Mouse (Mus musculus) CD4-positive, CD25-positive, alpha-beta regulatory T cell, adult 4 months (primary cell): Measurements from ENCODE around the gene Gfm2. TPM values are rescaled to one million over a fixed set of nuclear protein-coding genes. Genes with fewer than 3 reads are reported as not detected.

Experiments used
- ATAC-seq: one replicate; pipeline ENCODE4 v1.8.0; 2017
- polyA plus RNA-seq, 2 experiments: library from polyadenylated mRNA; unstranded; fragments of 100-300 nt; shearing (Covaris generic); gene quantifications; one replicate each; pipeline ENCODE4 v1.2.1; 2017

Gfm2 gene
- polyA plus RNA-seq, 2 experiments from 2014 or later = 42.8 to 62.9 TPM

DNA sequence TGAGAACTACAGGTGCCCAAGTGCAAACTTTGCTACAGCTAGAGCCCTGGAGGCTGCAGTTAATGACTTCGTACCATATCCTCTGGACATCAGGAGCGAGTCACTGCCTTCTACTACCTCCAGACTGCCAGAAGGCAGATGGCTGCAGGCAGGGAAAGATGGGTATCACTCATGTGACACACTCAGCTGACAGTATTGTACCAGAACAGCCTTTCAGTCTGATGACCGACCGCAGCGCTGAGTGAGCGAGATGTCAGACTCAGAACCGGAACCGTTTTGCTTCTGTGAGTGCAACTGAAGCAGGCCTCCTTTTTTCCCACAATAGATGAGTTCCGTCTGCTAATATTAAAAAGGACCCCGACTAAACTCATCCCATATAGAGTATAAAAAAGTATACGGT, 54.9 kb downstream of the Gfm2 start:
- no peak for ATAC-seq

GRCm38 (mm10) chr13:97193420-97193819, 55.7 kb downstream of the Gfm2 start:
- ATAC-seq = no peak

DNA sequence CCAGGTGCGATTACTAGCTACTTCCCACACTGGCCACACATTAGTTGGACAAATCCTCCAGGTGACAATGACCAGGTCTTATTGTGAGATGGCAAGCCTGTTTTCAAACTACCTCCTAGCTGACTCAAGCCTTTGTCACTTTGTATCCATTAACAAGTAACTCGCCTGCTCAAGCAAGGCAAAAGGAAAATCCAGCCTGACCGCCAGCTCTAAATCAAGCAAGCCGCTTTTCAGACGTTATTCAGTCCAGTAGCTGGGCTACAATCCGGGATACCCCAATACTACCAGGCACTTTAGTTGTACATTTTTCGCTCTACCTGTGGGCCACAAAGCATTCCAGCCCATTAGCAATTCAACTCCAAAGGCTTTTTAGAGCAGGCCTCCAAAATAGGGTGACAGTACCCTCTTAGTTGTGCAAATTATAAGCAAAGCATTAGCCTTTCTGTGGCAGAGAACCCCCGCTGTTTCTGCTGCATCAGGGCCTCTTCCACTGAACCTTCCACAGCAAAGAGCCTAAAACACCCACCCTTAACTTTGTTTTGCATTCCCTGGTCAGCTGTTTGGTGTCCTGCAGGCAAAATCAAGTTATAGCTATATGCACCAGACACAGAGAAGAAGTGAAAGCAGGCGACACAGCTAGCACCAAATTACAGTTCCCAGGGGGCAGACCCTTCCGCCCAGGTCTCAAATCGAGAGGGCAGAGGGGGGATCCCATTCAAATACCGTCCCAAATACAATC, 58.6 kb downstream of the Gfm2 start:
- no peak for ATAC-seq

GRCm38 (mm10) chr13:97196925-97197218, 59.1 kb downstream of the Gfm2 start:
- ATAC-seq = no peak

GRCm38 (mm10) chr13:97197932-97198562, 60.3 kb downstream of the Gfm2 start, which contains the start of gene Hexb:
TSS of gene Hexb (minus strand) at chr13:97198357.
- peak; percentile 97 for ATAC-seq

DNA sequence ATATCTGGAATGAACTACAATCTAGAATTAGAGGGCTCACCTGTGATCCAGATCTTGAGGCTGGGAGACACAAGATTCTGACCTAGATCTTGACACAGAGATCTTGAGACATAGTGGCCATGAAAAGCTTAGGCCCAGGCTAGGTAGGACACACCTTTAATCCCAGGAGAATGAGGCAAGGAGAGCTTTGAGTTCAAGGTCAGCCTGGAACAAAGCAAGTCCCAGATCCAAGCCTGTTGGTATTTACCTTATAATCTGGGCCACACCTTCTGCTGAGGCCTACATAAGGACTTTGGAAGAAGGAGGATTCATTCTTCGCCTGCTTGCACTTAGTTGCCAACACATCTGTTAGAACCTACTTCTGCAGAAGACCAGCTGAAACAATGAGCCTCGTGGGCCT, 61.4 kb downstream of the Gfm2 start:
- ATAC-seq = no peak

GRCm38 (mm10) chr13:97201076-97201475, 63.3 kb downstream of the Gfm2 start:
- no peak for ATAC-seq

- ATAC-seq = no peak
These were observed 64.2 kb downstream of the Gfm2 start for GRCm38 (mm10) chr13:97201896-97202295.

GRCm38 (mm10) chr13:97205052-97205701, 67.4 kb downstream of the Gfm2 start:
- ATAC-seq = peak; percentile 65

DNA sequence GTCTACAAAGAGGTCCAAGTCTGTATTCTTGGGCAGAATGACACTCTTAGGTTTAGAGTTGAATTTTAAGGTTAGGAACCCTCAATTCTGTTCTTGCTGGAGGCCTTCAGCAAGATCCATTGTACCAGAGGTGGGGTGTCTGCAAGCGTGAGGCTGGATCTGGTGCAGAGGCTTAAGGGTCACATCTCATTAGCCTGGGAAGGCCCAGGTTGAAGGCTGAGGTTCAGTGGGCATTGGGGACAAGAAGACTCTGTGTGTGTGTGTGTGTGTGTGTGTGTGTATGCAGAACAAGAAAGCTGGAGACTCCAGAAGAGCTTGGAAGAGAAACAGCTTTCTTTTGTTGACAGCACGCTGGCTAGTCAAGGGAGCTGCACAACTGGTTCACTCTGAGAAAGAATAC, 68.3 kb downstream of the Gfm2 start:
- ATAC-seq = no peak

GRCm38 (mm10) chr13:97207472-97208111, 69.9 kb downstream of the Gfm2 start:
- ATAC-seq = no peak

- ATAC-seq = peak; percentile 92
These were observed 70.4 kb downstream of the Gfm2 start for GRCm38 (mm10) chr13:97208112-97208478.

- ATAC-seq = peak; percentile 2
These were observed 70.8 kb downstream of the Gfm2 start for GRCm38 (mm10) chr13:97208500-97209010.

DNA sequence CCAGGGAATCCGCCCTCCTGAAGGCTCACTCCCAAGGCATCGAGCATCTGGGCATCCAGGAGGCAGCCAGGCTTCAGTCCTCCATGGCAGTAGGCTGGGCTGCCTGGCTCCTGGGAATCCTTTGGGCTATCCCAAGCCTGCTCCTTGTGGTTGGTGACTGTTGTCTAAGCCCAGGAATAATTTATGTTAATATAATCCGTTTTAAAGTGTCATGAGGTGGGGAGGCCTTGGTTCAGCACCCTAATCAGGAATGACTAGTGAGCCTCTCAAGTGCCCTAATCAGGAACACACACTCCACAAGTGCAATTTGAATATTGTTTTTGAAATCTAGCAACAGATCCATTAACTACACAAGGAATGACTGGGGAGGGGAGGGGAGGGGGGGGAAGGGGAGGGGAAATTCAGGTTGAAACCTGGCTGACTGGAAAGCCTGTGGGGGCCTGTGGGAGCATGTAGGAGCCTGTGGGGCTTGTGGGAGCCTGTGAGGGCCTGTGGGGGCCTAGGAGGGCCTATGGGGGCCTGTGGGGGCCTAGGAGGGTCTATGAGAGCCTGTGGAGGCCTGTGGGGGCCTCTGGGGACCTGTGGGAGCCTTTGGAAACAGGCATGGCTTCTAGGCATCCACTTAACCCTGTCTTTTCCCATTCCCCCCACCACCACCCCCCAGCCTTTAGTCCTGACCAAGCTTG, 77.0 kb downstream of the Gfm2 start:
- ATAC-seq = no peak

DNA sequence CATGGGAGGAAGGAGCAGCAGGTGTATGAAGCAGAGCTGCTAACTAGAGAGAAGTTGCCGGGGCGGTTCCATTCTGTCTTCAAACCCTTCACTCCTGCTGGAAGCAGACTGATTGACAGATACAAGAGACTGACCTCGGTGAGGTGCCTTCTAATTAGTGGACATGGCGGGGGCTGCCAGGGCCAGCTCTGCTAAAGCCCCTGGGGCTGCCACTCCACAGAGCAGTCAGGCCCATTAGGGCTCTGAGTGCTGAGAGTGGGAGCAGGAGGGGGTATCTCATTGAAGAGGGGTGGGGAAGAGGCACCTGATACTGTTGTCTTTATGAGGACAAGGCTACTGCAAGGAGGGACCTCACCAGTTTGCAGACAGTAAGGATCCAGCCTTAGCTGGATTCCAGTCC, 77.8 kb downstream of the Gfm2 start:
- ATAC-seq = no peak

GRCm38 (mm10) chr13:97216196-97216595, 78.5 kb downstream of the Gfm2 start:
- no peak for ATAC-seq

GRCm38 (mm10) chr13:97220022-97220421, 82.3 kb downstream of the Gfm2 start:
- no peak for ATAC-seq

GRCm38 (mm10) chr13:97223856-97224255, 86.1 kb downstream of the Gfm2 start:
- no peak for ATAC-seq

DNA sequence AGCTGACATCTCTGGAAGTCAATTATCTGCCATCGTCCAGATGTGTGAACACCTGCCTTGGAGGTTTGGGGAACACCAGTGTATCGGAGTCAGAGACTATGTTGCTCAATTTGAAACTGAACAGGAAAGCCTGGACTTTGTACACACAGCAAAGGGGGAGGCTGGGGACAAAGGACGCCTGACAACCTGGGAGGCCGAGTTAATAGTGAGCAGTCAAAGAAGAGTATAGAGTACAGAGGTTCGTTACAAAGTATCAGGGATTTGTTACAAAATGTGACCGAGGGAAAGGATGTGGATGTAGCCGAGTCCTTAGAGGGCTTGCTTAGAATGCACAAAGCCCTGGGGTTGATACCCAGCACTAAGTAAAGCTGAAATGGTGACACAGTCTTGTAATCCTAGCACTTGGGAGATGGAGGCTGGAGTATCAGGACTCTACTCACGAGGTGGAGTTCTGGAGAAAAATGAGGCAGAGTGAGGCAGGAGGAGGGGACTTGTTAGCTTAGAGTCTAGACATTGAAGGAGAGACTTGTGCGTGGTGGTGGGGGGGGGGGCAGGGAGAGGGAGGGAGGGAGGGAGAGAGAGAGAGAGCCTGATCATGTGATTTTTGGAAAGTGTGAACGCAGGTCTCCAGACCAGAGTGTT, 86.7 kb downstream of the Gfm2 start:
- ATAC-seq = no peak

GRCm38 (mm10) chr13:97225130-97225529, 87.4 kb downstream of the Gfm2 start:
- ATAC-seq = no peak

DNA sequence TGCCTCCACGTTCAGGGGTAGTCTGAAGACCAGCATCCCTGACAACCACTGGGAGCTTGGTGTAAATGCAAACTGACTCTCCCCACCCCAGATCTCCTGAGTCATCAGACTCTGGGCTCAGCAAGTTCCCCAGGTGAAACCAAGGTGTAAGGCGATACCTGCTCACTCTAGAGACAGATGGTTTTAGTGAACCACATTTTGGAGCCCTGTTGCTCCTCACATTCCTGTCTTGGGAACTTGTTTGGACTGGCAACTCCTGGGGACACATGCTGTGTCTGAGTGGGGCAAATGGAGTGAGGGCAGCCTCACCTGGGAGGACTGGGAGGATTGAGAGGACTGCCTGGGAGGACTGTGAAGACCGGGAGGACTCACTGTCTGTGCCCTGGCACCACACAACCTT, 90.1 kb downstream of the Gfm2 start:
- ATAC-seq = no peak

- ATAC-seq = no peak
These were observed 92.4 kb downstream of the Gfm2 start for GRCm38 (mm10) chr13:97230101-97230500.
